Mouse (Mus musculus) monocyte, adult 5-6 weeks (primary cell): ENCODE measurements at regions not wholly inside any gene's neighbourhood (a gene's known extent, or its start where the extent isn't known, plus 50 kb on each side); places are given as distances from the start of the nearest gene placed in this dataset.

ENCODE experiments used
- ATAC-seq: fragments of 153-309, 156-312 bp; replicated peaks from 2 replicates; pipeline ENCODE4 v1.8.0; 2017; ENCODE audit warnings: mild to moderate bottlenecking; ENCODE audit not compliant: low TSS enrichment, insufficient number of reproducible peaks, severe bottlenecking, poor library complexity, low FRiP score

DNA sequence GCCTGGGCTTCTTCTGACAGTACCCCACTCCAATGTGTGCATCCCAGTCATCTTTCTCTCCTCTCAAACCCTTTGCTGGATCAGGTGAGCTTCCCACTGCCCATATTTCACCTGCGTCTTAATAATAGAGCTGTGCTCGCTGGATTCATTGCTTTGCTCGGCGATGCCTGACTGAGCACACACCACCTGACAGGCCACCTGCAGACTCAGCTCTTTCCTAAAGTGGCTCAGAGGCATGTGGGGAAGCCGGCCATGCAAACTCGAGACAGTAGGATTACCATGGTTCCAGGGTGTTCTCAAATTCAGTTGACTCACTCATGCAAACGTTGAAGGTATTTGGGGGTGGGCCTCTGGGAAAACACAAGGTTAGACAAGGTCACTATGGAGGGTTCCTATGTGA lies 131.8 kb upstream of the Sh3bp4 start:
- ATAC-seq = no peak

DNA sequence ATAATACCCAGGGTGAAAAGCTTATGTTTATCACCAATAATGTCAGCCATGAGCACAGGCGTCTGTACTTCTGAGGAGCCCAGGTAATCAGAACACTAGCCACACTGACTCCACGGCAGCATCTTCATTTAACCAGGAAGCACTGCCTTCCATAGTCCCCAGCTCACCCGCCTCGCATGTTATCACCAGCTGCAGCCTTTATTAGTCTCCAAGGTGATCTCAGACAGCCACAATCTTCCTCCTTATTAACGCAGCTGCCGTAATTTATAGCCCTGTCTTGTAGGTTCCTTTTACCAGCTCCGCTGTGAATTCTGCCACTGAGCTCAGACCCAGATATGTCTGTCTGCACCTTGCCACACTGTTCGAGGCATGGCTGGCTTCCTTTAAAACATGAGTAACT lies 127.2 kb upstream of the Sh3bp4 start:
- ATAC-seq = no peak

DNA sequence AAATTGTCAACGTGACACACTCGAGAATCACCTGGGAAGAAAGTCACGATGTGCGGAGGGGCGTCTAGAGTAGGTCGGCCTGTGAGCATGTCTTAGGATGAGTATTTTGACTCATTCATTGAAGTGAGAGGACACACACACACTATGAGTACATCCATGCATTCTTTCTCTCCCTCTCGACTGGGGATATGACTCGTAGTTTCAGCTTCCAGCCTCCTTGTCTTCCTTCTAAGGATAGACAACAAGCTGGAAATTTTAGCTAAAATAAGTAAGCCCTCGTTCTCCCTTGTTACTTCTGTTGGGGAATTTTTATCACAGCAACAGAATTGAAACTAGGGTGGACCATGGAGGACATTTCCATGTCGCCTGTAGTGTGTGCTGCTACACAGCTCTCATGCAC lies 124.3 kb upstream of the Sh3bp4 start:
- no peak for ATAC-seq

DNA sequence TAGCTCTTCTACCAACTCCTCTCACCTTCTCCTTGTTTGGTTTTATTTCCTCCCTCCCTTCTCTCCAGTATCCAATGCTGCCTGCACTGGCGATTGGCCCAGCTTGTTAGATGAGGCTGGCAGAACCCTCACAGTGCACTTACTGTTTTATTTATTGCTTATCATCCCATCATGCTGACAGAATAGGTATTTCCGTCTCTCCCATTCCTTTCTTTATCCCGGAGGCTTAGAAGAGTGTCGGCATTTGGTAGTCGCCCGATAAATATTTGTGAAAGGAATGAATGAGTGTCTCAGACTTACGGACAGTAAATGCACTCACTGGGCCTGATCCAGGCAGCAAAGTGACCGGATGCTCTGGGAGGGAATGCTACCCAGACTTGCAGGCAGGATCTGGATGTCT lies 123.8 kb upstream of the Sh3bp4 start:
- no peak for ATAC-seq

DNA sequence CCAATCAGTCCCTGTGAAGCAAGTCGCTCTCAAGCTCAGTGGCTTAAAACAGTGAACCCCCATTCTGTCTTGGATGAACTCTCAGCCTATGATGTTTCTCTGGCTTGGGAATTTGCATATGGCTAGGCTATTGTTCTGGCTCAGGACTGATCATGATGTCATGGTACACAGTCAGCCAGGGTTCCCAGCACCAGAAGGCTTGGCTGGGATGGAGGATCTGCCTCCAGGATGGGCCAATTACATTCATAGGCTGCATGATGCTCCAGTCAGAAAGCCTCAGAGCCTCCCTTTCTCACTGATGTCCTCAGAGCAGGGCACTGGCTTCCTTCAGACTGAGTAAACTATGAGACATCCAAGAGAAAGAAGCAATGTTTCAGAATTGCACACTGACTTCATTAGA lies 120.3 kb upstream of the Sh3bp4 start:
- ATAC-seq = no peak

DNA sequence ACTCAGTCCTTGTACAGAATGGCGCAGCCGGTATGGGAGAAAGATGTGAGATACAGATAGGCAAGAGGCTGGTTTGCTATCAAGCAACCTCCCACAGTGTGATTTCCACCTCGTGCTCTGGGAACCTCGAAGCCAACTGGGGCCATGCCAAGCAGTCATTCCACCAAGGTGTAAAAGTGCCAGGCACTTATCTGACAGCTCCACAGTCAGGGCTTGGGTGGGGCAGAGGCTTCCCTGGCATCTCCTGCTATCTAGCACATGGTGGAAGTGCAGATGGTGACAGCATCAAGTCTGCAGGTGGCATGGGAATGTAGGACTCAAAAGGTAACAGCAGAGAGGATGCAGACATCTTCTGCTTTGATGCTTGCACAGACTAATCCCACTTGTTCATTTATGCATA lies 116.7 kb upstream of the Sh3bp4 start:
- no peak for ATAC-seq

DNA sequence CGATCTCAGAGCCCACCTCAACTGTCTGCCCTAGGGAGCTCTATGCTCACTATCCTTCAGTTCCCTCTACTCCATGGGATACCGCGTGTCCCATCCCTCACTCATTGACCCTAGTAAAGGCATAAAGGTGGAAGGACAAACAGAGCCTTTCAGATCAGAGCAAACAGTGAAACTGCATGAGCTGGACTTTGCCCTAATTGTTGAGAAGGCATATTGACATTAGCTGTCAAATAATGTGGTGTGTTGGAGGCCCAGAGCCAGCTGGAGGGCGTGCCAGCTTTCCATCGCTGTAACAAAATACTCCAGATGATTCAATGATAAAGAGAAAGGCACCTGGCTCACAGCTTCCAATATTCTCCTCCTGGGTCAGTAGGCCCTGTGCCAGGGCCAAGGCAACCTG lies 115.4 kb upstream of the Sh3bp4 start:
- ATAC-seq = no peak

DNA sequence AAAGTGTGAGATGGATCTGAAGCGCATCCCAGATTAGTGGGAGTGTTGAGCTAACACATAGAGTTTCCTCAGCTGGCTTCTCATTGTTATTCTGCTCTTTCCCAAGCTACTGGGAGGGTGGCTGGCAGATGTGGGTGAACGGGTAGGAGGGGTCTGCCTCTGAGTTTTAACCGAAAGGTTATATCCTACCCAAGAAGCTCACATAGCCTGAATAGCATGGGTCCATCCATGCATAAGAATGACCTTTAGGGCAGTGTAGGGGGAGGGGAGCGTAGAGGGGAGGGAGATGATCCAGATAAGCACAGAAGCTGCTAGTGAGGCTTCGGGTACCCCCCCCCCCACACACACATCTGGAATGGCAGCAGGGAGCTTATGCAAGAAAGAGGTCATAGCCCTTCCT lies 113.2 kb upstream of the Sh3bp4 start:
- no peak for ATAC-seq

DNA sequence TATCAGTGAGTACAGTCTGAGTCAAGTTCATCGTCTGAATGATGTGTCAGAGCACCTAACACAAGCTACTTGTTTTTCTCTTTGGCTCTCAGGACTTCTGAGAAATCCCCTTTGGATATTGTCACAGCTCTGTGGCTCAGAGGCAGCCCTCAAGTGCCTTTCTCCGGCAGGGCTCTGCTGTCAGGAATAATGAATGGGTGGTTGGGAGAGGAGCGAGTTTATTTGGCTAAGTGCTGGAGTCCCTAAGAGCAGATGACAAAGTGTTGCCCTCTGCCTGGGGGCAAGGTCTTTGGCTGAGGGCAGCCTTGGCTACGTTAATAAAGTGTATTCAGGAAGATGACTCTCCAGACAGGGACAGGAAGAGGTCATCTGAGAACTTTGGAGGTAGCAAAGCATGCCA lies 110.5 kb upstream of the Sh3bp4 start:
- ATAC-seq = no peak

DNA sequence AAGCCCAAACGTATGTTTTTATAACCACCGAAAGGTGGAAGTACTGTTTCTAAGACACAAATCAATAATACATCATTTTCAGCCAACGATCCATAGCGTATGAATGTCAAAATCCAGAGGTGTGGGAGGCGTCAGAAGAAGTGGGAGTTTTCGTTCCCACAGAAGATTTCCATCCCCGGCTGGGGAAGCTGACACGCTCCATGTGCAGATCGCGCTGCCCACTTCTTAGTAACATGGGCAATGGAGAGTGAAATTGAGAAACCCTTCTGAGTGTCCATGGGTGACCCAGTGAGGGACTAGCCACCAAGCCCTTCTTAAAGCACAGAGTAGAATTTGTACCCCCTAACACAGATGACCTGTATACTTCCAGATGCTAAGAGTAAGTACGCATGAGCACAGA lies 110.1 kb upstream of the Sh3bp4 start:
- ATAC-seq = no peak

DNA sequence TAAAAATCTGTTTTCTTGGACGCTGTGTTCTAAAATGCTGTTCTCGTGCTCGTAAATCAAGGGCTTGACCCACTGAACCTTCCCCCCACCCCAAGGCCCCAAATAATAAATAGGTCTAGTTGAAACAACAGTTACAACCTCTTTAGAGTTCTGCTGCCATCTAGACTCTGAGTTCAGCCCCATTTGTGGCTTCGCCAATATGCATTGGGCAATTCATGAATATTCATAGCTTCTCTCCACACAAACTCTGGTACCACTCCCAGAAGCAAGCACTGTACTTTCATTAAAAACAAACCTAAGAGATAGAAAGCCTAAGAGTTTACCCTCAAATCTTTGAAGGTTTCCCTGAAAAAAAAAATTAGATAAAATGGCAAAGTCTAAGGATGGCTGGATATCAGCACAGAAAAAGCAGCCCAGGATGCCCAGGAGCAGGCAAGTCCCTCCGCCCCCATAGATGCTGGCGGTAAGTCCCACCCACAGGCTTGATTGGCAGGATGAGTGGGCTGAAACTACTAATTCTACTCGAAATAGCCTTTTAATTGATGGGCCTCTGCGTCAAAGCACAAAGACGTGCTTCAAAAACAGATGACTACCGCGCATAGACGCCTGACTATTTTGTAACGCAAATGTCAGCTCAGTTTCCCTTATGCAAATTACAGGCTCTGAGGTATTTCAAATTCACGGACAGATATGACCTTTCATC lies 106.0 kb upstream of the Sh3bp4 start:
- ATAC-seq = no peak

DNA sequence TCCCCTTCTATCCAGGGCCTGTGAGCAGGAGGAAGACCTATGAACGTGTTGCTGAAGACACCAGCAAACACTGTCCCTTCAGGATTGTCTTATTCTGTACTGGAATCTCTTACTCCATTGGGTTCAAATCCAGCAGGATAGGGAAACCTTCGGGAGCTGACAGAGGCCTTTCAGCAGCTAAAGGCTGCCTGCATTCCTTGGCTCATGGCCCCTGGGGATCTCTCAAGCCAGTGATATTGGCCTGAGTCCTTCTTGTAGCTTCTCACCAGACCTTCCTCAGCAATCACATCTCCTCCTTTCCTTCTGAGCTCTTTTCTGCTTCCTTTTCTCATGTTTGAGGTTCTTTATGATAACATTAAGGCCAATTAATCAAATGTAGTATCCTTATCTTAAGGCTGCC lies 103.8 kb upstream of the Sh3bp4 start:
- no peak for ATAC-seq

DNA sequence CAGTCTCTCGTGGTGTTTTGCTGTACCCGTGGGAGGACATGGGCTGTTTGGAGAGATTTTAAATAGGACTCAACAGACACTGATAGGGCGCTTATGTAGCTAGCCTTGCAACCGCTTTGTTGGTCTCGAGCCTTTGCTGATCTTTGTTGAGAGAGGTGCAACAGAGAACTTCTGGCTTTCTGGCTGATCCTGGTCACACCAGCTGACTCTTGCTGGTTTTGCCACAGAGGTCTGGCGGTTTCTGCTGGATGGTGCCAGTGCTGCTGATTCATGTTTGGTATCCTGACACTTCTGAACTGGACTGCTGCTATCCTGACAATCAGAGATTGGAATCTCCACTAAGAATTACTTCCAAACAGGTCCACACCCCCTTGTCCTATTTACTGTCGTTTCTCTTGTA lies 102.1 kb upstream of the Sh3bp4 start:
- no peak for ATAC-seq

DNA sequence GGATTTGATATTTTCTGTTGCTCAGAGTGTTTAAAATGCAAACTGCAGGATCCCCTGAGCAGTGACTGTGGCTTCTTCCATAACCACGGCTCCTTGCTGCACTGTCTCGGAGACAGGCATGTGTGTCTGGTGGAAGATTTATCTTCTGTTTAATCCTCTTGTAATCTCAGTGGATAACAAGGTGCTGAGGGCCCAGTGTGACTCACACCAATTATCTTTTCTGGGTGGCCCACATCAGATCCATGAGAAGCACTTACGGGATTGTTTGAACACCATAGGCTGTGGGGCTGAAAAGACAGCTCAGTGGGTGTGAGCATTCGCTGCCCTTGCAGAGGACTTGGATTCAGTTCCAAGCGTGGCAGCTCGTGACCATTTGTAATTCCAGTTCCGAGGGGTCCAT lies 101.2 kb upstream of the Sh3bp4 start:
- no peak for ATAC-seq

DNA sequence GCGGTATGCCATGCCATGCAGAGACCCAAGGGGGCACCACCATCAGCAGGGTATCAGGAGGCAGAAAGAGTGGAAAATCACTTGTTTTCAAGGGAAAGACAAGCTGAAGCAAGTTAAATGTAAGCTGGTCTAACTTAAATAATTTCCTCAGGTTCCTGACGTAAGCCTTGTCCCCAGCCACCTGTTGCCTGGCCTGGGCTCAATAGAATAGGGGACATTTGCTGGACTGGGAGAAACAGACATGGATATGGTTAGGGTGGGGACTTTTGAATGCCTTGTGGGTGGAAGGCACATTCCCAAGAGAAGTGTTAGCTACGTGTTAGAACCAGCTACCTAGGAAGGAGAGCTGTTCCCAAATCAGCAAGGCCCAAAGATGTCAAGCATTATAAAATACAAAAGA lies 100.6 kb upstream of the Sh3bp4 start:
- no peak for ATAC-seq

DNA sequence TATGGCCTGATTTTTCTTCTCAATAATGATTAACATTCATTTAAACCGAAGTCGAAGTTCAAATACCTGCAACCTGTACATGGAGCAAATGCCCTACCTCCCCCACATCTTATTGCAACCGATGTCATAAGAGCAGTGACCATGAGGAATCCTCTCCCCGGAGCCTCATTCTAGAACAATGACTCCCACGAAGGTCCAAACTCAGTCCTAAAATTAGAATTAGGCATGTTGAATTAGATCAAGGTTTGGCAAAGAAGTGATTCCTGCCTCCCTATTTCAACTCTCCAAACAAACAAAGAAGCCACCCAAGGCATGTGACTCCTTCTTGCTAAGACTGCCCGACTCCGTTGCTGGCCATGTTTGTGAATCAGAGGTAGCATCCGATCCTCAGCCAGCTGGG lies 94.1 kb upstream of the Sh3bp4 start:
- ATAC-seq = no peak

DNA sequence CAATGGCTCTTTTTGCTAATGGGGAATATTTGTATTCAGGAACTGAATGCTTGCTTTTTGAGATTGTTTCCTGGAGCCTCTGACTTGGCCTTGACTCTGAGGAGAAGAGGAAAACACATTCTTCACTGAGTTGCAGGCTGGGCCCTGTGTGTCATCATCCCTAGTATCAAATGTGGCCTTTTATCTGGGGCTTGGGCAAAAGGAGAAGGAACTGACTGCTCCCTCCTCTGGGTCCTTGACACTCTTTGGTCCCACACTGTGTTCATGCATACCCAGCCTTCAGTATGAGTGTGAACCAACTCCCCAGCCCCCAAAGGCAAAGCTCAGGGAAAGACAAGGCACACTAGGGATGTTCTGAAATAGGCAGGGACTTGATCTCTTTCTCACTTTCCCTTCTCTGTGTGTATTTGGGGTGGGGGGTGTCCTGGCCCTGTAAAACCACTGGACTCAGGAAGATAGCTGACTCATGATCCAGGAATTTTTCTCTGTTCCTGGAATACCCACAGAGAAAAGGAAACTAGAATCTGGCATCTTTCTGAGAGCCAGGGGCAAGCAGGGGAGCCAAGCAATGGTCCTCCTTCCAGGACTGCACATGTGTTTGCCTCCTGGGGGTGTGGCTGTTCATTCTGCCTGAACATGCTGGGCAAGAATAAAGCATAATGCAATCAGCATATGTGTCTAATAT lies 82.1 kb upstream of the Sh3bp4 start:
- no peak for ATAC-seq

DNA sequence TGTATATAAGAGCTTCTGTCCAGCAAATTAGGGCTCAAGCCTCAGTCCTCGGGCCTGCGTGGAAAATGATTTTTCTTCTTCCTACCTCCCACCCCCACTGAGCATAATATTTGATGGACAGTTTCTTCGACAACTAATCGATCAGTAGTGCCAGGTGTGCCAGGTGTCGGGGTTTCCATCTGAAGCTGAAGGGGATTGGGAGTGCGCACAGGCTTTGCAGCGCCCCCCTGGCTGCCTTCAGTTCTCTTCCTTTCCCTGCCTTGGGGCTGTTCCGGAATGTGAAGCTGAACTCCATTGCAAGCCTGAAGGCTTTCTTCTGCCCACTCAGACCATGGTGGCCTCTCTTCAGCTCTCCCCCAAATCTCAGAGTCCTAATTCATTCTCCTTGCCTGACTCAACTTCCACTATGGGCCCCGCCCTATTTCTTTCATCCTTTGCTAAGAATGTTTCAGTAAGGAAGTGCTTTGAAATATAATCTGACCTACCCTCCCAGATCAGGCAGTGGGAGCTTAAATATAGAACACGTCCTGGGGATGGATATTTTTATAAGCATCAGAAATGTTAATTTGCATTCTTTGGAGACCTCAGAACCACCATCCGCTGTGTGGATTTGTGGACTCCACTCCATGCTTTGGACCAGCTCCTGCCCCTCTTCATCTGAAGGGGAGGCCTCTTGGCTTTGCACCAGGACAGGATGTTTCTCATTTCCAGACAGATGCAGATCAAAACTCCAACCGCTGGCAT lies 75.5 kb upstream of the Sh3bp4 start:
- no peak for ATAC-seq

DNA sequence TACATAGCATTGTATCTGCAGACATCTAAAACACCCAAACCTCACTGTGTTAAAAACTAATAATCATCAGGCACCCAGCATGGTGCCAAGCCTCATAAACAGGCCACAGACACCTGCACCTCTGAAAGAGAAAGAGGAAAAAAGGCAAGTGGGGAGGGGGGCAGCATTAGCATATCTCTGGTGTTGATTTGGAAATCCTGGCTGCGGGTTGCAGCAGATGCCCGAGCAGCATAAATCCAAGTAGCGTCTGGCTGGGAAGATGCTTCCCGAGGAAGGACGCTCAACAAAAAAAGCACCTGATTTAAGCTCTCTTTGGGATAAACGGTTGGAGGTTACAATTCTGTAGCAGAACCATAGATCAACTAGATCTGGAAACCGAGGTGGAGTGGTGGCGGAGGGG lies 74.3 kb upstream of the Sh3bp4 start:
- ATAC-seq = no peak

DNA sequence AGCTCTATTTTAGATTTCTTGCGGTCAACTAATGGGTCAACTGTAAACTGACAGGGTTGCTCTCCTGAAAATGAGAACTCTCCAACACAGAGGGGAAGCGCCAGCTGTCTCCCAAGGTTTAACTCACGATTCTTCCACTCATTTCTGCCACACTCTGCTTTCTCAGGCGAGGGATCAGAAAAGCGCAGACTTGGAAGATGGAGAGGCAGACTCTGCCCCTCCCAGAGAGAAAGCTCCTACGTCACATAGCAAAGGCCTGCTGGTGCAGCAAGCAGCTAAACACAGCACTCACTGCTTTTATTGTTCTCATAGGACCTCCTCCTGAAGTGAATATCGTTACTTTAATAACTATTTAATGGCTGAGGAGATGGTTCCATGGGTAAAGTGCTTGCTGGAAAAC lies 73.6 kb upstream of the Sh3bp4 start:
- ATAC-seq = no peak
